Mouse (Mus musculus) right cerebral cortex, adult 2 months (tissue): ENCODE measurements at regions not wholly inside any gene's neighbourhood (a gene's known extent, or its start where the extent isn't known, plus 50 kb on each side); places are given as distances from the start of the nearest gene placed in this dataset.
A peak's percentile ranks its signal among the peaks of the same experiment; 100 is the strongest.

Experiments used
- DNase-seq, 2 experiments: peaks; one replicate each; pipeline ENCODE4 v3.0.0; 2021 to 2022; ENCODE audit warnings: low spot score in 2 of 2

DNA sequence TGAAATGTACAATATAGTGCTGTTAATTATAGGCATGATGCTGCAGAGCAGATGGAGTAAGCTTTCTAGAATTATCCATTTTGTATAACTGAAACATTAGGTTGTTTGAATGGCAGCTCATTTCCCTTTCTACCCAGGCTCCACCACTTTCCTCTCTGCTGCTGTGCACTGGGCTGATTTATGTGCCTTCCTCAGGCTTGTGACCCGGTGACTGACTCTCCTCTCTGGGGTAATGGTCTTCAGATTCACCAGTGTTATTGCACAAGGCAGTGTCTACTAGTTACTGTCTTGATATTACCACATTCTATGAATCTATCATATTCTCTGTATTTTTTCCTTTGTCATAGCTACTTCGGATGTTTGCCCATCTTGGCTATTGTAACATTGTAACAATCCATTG is 109.4 kb upstream of the Tpk1 start:
- DNase-seq: no peak

DNA sequence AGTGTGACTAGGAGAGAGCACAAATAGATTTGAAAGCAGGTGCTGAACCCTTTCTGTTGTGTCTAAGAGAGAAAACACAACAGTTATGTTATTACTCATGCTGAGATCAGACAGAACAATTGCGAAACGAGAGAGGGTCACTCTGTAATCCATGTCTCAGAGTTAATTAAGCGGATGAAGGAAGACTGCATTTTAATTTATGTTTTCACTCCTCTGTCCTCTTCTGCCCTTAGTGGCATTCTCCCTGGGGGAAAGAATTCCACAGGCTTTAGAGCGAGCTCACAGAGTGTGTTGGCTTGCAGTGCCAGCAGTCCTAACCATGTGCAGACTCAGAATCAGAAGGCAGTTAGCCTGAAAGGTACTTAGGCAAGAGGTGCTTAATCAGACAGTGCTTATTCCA is 108.4 kb upstream of the Tpk1 start:
- DNase-seq: peak in 1 of 2 experiments; percentile 7

DNA sequence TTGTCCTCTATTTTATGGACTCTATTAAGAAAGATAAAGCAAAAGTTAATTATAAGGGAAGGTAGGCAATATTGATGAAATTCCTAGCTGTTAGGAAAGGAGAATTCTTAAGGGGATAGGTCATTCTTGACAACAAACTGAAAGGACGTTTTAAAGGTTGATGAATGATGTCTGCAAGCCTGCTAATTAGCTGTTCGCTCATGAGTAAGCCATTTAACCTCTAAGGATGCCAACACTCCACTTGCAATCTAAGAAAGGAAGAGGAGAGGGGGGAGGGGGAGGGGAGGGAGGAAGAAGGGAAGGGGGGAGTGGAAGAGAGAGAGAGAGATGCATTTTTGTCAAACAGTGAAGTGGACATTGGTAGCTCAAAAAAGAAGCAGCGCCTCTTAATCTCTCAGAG is 107.5 kb upstream of the Tpk1 start:
- no peak for DNase-seq

DNA sequence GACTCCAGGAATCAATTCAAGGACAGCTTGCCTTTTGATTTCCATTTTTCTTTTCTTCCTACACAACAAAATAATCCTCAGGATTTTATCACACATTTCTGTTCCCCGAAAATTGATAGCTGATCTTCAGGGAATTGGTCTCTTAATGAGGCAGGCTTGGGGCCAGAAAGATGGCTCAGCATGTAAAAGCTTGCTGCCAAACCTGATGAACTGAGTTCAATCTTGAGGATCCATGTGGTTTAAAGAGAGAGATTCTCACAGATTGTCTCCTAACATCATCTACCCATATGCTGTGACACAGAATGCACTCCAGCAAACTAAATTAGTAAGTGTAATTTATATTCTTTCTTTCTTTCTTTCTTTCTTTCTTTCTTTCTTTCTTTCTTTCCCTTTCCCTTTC is 99.9 kb upstream of the Tpk1 start:
- no peak for DNase-seq
